Mouse (Mus musculus) kidney, postnatal 4 days (tissue): ENCODE results near the gene Eif2b3.

ENCODE experiments used
- DNase-seq, 2 experiments: peaks; one replicate each; pipeline ENCODE4 v3.0.0; 2021; ENCODE audit warnings: mixed read lengths in 2 of 2

The Eif2b3 gene

GRCm38 (mm10) chr4:117096666-117097065 is 77.5 kb downstream of the Eif2b3 start:
- DNase-seq, result no peak

GRCm38 (mm10) chr4:117097969-117098763 is 79.0 kb downstream of the Eif2b3 start:
- DNase-seq, result peak; percentile 53 to 62

- no peak for DNase-seq
These were observed 79.5 kb downstream of the Eif2b3 start for GRCm38 (mm10) chr4:117098764-117099036.

DNA sequence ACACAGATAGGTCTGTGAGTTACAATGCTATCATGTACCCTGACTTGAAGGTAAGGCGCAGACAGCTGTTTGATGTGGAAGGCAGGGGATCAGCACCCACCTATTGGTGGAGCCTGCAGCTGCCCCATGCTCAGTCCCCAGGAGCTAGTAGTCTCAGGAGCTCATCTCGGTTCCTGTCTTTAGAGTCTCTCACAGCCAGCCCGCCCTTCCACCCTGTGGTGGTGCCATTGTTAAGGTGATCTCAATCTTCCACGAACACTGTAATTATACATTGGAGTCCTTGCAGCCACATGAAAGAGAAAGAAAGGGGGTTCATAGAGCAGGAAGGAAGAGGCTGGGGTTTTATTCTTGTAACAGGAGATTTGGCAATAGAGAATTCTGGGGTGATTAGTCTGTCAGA is 80.8 kb downstream of the Eif2b3 start:
- DNase-seq, result no peak

DNA sequence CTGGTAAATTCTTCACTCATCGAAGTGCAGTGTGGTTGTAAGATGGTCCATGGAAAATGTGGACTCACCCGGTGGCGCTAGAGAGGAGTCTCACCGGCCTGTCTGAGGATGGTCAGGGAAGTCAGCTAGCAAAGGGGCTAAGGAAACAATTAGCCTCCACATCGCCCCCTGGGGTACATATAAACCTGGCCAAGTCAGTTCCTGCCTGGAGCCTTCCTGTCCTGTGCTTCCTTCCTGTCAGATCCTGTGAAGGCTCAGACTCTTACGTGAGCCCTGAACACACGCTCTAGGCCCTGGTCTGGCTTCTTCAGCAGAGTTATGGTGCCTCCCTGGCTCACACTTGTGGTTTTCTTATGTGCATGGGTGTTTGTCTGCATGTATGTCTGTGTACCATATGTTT is 82.0 kb downstream of the Eif2b3 start:
- peak; percentile 68 to 79 for DNase-seq

DNA sequence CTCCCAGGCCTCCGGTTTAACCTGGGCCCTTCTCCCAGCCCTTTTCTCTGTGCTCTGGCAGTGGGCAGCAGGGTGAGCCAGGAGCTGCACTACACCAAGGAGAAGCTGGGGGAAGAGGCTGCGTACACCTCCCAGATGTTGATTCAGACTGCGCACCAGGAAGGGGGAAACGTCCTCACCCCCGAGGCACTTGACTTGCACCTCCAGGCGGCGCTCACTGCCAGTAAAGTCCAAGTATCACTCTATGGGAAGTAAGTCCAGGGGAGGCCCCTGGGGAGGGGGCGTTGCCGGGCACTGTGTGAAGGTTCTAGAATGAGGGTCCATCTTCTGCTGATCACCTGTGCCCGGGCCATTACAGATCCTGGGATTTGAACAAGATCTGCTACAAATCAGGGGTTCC is 85.5 kb downstream of the Eif2b3 start:
- DNase-seq, result no peak

GRCm38 (mm10) chr4:117105127-117105526 is 85.9 kb downstream of the Eif2b3 start:
- peak; percentile 49 to 62 for DNase-seq

- no peak for DNase-seq
These were observed 88.8 kb downstream of the Eif2b3 start for GRCm38 (mm10) chr4:117107813-117108523.

DNA sequence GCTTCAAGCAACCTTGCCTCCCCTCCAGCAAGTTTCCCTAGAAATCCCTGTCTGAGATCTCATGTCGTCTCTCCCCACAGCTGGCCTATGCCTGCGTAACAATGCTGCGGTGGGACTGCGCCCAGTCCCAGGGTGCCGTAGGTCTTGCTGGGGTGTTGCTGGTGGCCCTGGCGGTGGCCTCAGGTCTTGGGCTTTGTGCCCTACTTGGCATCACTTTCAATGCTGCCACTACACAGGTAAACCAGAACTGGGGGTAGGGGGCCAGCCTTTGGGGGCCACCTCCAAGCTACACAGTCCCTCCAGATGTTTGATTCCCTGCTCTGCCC is 89.3 kb downstream of the Eif2b3 start:
- no peak for DNase-seq

DNA sequence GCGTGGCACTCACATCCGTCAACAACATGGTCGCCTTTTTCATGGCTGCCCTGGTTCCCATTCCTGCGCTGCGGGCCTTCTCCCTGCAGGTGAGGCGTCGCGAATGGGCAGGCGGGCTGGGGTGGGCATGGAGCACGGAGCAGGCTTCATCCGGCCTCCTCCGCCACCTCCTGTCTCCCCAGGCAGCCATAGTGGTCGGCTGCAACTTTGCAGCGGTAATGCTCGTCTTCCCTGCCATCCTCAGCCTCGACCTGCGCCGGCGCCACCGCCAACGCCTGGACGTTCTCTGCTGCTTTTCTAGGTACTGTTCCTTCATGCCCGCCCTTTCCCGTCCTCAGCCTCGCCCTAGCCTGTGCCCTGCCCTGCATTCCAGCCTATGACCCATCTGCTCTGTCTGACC is 90.1 kb downstream of the Eif2b3 start:
- DNase-seq, result no peak

DNA sequence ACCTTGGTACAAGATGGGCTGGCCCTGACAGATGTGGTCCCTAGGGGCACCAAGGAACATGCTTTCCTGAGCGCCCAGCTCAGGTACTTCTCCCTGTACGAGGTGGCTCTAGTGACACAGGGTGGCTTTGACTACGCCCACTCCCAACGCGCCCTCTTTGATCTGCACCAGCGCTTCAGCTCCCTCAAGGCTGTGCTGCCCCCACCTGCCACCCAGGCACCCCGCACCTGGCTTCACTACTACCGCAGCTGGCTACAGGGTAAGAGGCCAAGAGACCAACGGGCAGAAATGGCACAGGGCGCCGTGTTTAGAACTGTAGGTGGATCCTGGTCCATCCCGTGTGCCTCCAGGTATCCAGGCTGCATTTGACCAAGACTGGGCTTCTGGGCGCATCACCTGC is 91.0 kb downstream of the Eif2b3 start:
- no peak for DNase-seq

GRCm38 (mm10) chr4:117110985-117111384 is 91.8 kb downstream of the Eif2b3 start:
- DNase-seq, result no peak

GRCm38 (mm10) chr4:117113237-117113636 is 94.0 kb downstream of the Eif2b3 start:
- no peak for DNase-seq

- DNase-seq, result no peak
These were observed 96.4 kb downstream of the Eif2b3 start for GRCm38 (mm10) chr4:117115592-117115991.

GRCm38 (mm10) chr4:117117931-117118330 is 98.7 kb downstream of the Eif2b3 start:
- DNase-seq, result no peak

DNA sequence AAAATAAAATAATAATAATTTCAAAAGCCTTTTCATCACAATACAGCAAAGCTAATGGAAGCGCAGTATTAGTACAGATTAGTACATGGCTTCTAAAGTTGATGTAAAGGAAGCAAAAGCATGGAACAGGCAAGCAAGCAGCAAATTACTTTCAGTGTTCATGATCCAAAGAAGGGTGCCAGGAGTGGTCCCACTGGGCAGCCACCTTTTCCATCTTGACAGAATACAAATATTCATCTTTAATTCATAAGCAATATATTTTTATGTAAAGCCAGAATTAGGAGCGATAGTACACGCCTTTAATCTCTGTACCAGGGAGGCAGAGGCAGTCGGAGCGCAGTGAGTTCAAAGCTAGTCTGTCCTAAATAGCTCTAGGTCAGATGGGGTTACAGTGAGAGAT is 100.4 kb downstream of the Eif2b3 start:
- DNase-seq, result no peak

- no peak for DNase-seq
These were observed 100.8 kb downstream of the Eif2b3 start for GRCm38 (mm10) chr4:117120052-117120444.

- peak; percentile 93 to 96 for DNase-seq
These were observed 101.5 kb downstream of the Eif2b3 start for GRCm38 (mm10) chr4:117120445-117121414.

DNA sequence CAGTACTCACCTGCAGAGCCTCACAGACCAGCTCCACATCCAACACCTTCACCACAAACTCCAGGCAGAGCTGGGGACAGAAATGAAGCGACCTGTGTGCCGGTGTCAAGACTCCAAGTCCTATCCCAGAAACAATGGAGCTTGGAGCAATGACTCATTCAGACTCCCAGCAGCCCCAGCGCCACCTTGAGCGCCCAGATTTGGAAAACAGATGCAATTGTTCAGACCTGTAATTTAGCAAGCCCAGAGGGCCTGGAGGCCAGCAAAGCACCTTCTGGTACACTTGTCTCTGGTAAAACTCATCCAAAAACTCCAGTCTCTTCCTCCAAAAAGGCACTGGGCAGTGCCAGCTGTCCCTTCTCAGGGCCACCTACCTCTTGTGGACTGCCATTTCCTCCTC is 103.0 kb downstream of the Eif2b3 start:
- no peak for DNase-seq

DNA sequence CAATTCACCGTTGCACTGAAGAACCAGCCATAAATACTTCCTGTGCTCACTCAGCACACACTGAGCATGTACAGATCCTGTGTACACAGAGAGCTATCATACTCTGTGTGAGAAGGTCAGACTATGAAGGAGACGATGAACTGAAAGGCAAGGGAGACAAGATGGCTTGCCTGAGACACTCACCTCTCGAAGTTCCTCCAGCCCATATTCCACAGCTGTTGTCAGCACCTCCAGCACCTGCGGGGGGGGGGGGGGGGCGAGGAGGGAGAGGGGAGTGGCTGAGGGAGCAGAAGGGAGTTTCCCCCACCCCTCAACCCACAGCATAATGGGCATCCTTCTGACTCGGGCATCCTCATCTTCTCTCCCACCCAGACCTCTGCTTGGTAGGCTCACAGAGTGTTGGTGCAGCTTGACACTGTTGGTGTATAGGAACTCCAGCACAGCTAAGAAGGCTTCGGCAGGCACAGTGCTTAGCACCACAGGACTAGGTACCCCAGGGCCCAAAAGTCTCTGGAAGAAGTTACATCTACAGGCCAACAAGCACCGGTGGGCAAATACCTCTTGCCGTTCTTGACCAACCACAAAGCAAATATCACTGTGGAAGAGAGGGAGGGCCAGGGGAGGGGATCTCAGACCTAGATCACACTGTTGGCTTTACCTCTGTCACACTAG is 104.5 kb downstream of the Eif2b3 start:
- DNase-seq, result no peak

DNA sequence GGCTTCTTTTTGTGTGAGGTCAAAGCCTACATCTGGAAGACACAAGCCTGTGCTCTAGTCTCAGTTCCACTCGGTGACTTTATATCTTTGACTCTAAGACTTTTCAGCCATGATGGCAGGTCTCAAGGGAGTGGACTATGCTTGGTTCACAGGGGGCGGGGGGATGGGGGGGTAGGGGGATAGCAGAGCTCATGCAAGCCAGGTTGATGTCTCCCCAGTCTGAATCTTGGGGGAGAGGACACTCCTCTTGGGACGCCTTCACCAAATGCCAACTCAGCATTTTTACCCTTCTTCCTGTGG is 105.0 kb downstream of the Eif2b3 start:
- DNase-seq, result no peak

DNA sequence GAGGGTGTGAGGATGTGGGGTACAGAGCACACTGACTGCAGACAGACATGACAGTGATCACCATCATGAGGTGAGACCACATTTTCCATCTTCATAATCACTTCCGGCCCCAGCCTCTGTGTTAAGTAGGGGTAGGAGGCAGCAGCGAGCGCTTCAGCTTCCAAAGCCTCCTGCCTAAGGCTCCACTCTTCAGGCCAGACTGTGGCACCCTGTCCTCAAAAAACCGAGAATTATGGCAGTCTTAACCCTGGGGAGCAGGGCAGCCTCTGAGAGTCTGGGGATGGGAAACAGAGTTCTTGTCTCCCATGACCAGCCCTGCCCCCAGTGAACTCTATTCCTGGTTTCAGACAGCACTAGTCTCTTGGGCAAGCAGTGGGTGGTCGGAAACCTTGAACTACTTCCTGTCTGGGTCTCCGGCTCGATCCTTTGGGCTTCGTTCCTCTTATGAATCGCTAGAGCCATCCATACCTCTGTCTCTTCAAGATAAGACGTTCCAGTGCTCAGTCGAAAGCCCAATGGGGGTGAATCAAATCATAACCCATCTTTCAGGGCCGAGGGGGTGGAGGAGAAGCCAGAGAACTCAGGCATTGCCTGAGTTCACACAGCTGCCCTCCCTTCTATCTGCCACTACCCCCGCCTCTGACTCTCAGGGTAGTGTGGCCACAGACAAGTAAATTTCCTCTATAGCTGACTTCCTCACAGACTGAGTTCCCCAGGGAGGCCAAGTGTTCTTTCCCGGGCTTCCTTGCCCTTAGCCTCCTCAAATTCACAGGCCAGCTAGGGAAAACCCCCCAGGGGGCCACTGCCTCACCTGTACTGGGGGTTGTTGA is 105.5 kb downstream of the Eif2b3 start:
- peak; percentile 43 to 65 for DNase-seq
